Mouse (Mus musculus) heart, postnatal 36 days (tissue): Measurements from ENCODE around the gene Atl1. TPM values are rescaled to one million over a fixed set of nuclear protein-coding genes. Genes with fewer than 3 reads are reported as not detected.

ENCODE experiments used
- DNase-seq, 2 experiments: peaks; one replicate each; pipeline ENCODE4 v3.0.0; 2021 to 2022
- intact Hi-C: fragments of 180-260 bp; cut with DNase I; formaldehyde crosslinking; loops from one replicate; pipeline ENCODE4 v1.15.1; 2025
- total RNA-seq, 2 experiments: library from RNA; stranded (reverse); gene quantifications; 2 replicates each; pipeline ENCODE4 v1.2.3; 2021

The Atl1 gene
- total RNA-seq, 2 experiments from 2014 or later, result 4.3 to 4.7 TPM

- intact Hi-C loops, result no loop called here
- no peak for DNase-seq
These were observed 106.0 kb downstream of the Atl1 start for GRCm38 (mm10) chr12:69998186-69998983.

GRCm38 (mm10) chr12:70005103-70005502 lies 112.7 kb downstream of the Atl1 start:
- DNase-seq, result no peak
- intact Hi-C loops, result no loop called here

- DNase-seq, result no peak
- intact Hi-C loops, result no loop called here
These were observed 117.9 kb downstream of the Atl1 start for GRCm38 (mm10) chr12:70010356-70010755.

GRCm38 (mm10) chr12:70011681-70012080 lies 119.3 kb downstream of the Atl1 start:
- DNase-seq, result no peak
- intact Hi-C loops, result no loop called here

GRCm38 (mm10) chr12:70015936-70016335 lies 123.5 kb downstream of the Atl1 start:
- intact Hi-C loops, result no loop called here

More at GRCm38 (mm10) chr12:70015936-70016335, 123.5 kb downstream of the Atl1 start:
- no peak for DNase-seq

Other genes starting within 250 kb of the Atl1 start
- 10 to 100 TPM; 35.5 to 36.2 TPM for gene Sos2, start 210.8 kb upstream of the Atl1 start, total RNA-seq
- gene L2hgdh, start 167.7 kb upstream of the Atl1 start, total RNA-seq, result 10 to 100 TPM; 47.4 to 53.7 TPM
- gene Atp5s, start 167.7 kb upstream of the Atl1 start, total RNA-seq, result 10 to 100 TPM; 30.3 to 31.9 TPM
- gene Cdkl1, start 101.3 kb upstream of the Atl1 start, total RNA-seq, result 10 to 100 TPM in 1 of 2 experiments, 1 to 10 TPM in 1; 6.3 to 13.9 TPM
- gene Map4k5, start 586 bp downstream of the Atl1 start, total RNA-seq, result 10 to 100 TPM; 22.4 to 24.3 TPM
- 10 to 100 TPM; 25.5 TPM for gene Sav1, start 94.4 kb downstream of the Atl1 start, total RNA-seq
- gene Nin, start 221.1 kb downstream of the Atl1 start, total RNA-seq, result 10 to 100 TPM; 16.6 to 19.7 TPM